Mouse (Mus musculus) frontal cortex, adult (tissue): Measurements from ENCODE around the gene Ramac.

Experiments
- ATAC-seq: cut with Nextera tagmentation; 2 replicates; pipeline ENCODE4 v1.9.2; 2017; ENCODE audit warnings: mild to moderate bottlenecking, moderate library complexity, mixed read lengths; ENCODE audit not compliant: low TSS enrichment

Gene Ramac

GRCm38 (mm10) chr7:81762180-81763109 lies at the start of gene Ramac:
Gene Ramac, plus strand, starts transcription at chr7:81762925.
- peak; percentile 97 for ATAC-seq

DNA sequence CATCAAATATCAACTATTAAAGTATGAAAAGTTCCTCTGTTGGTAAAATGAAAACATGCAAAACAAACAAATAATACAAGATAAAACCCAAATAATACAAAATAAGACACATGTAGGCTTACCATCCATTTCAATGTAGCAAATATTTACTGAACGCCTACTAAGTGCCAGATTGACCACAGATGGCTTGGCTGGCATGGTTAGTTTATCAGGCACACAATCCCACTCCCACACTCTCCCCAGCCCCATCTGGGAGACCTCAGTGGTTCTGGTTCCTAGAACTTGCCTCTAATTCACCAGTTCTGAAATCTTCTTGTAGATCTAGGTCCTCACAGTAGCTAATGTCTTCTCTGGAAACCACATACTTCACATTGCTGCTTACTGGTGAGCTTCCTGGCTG lies 44.1 kb upstream of the Ramac start:
- no peak for ATAC-seq

DNA sequence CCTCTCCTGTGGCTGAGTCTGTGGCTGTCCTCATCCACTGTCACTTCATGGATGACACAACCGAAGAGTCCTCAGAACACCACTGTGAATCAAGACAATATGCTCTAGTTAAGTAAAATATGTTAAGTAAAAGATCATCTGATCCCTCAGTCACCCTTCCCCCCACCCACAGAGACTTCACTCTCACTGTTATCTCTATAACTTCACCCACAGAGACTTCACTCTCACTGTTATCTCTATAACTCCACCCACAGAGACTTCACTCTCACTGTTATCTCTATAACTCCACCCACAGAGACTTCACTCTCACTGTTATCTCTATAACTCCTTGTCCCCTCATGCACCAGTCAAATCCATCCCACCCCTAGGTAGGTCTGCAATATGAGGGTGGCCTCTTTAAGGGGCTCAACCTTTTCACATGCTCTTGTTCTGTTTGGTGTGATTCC lies 43.5 kb upstream of the Ramac start:
- no peak for ATAC-seq

- ATAC-seq: 0 out of 2 replicates have a peak, but pooled peaks have one; percentile 20
These were observed 41.5 kb upstream of the Ramac start for GRCm38 (mm10) chr7:81721271-81721670.

GRCm38 (mm10) chr7:81723851-81724250 lies 38.9 kb upstream of the Ramac start:
- peak; percentile 41; the same call in 1 of the 2 replicates for ATAC-seq

DNA sequence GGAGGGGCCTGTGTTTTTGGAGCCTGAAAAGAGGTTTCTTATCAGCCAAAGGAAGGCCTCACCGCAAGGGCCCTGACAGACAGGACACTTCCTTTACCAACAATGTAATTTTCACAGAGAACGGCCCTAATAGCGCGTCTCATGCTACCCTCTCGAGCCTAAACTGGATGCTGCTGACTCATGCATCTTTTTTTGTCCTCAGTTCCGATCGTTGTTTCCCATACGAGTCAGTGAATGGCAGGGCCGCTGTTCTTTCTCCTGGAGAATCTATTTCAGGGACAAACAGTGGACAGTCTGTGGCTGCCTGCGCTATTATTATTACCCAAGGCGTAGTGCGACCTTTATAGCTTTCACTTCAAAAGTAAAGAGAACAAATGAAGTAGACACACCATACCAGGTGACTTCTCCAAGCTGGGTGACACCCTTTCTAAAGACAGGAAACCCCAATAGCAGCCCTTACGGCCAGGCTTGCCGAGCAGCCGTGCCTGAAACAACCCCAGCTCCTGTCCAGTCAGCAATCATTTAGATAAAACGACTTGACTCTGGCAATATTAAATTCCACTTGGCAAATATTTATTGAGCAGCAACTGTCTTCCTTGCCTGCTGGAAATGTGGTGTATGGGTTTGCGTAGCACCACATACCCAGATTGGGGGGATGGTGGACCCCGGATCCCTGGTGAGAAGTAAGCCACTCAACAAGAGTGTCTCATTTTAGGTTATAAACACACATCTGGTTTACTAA lies 36.6 kb upstream of the Ramac start:
- ATAC-seq: 0 out of 2 replicates have a peak, but pooled peaks have one; percentile 46

- ATAC-seq: no peak
These were observed 36.1 kb upstream of the Ramac start for GRCm38 (mm10) chr7:81726728-81727005.

GRCm38 (mm10) chr7:81727716-81728115 lies 35.0 kb upstream of the Ramac start:
- no peak for ATAC-seq

DNA sequence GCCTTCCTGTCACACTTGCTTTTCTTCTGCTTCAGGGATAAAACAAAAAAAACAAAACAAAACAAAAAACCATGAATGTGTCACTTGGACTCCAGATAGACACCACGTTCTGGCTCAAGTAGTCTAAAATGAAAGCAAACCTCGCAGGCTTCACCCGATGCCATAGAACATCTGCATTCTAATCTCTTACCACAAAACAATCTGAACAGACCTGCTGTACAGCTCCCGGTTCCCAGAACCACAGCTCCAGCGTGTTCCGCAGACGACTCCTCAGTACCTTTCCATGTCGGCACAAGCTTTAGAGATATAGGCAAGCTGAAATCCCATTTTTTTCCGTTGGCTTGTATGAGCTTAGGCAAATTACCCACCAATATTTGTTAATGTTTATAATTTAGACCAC lies 32.9 kb upstream of the Ramac start:
- no peak for ATAC-seq

GRCm38 (mm10) chr7:81731181-81731651 lies 31.5 kb upstream of the Ramac start:
- peak; percentile 86 for ATAC-seq

DNA sequence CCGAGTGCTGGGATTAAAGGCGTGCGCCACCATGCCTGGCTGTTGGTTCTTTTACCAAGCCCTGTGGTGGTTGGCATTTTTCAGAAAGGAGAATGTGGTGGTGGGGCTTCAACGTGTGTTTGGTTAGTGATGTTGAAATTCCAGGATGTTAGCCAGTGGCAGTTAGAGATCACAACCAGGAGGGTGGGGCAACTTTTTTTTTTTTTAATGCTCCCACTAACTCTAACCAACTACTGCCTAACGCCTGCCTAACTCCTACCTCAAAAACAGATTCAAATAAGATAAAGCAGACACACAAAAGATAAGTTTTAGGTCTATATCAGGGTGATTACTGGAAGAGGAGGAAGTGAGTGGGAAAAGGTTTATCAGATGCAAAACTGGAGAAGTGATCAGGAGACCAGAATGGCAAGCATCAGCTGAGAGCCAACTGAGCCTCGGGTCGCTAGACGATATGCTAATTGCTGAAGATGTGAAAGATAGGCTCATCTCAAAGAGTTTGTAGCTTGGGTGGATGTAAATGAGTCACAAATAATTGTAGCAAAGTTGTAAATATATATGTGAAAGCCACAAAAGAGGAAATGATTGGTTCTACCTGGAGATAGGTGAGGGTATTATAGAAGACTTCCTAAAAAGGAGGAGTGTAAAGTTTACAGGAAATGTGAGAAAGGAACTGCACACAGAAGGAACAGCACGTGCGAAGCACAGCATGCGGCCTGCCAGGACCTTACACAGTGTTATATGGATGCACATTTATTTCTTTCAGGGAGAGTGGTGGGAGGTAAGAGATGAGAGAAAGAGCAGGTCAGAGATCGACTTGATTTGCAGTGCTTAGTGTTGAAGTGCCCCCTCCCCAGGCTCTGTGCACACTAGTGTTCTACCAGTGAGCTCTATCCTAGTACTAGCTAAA lies 30.3 kb upstream of the Ramac start:
- ATAC-seq: no peak

DNA sequence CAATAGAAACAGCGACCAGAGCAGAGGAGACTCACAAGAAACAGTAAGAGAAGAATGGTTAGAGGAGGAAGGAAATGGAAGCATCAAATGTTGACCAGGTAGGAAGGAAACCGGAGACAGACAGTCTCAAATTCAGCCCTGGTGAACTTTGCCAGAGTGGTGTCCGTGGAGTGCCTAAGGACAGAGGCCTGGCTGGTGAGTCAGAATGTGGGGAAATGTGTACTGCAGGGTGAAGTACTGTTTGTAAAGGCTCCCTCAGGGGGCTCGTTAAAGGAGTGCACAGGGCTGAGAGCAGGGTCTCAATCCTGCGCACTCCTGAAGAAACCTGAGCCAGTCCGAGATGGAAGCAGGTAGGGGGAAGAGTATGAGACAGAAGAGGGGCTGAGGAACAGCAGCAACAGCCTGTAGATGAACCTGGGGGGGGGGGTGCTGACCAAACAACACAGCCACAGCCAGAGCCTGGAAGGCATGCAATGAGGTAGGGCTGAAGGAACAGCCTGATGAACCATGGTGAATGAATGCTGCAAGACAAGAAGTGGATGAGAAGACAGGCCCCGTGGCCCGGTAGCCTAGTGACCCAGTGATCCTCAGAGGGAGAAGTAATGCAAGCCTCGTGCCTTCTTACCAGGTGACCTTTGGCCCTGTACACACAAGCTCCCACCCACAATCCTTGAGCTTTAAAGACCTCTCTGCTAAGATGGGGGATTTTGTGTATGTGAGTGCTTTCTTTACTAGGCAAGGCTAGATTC lies 27.3 kb upstream of the Ramac start:
- no peak for ATAC-seq

- ATAC-seq: no peak
These were observed 23.9 kb upstream of the Ramac start for GRCm38 (mm10) chr7:81738720-81739385.

DNA sequence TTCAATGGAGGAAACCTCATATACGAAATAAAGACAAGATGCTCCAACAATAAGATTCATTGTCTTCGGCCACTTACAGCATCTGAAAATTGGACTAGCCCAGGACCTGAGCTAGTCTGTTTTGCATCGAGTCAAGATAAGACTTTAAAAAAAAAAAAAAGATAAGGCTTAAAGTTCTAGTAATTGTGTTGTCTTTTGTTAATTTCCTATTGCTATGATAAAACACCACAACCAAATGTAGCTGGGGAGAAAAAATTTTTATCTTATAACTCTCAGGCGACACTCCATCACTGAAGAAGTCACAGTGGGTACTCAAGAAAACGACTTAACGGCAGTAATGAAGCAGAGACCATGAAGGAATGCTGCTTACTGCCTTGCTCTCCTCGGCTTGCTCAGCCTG lies 22.7 kb upstream of the Ramac start:
- ATAC-seq: no peak

DNA sequence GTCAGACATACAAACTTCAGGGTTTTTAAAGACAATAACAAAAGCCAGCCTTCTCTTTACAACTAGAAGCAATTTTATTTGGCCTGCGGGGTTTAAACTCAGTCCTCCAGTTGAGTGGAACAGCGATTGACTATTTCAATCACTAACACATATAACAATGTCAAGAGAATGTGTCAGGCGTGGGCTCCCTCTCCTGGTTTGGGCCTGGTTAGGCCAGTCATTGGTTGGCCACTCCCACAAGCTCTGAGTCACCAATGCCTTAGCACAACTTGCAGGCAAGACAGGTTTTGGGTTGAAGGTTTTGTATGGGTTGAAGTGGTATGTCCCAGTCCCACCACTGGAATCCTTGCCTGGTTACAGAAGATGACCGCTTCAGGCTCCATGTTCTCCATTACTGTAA lies 18.6 kb upstream of the Ramac start:
- ATAC-seq: no peak

GRCm38 (mm10) chr7:81747956-81748355 lies 14.8 kb upstream of the Ramac start:
- no peak for ATAC-seq

GRCm38 (mm10) chr7:81763110-81763845 lies 553 bp downstream of the Ramac start:
- peak; percentile 44 for ATAC-seq

GRCm38 (mm10) chr7:81772786-81773539 lies 10.2 kb downstream of the Ramac start:
- peak; percentile 45; the same call in 1 of the 2 replicates for ATAC-seq

DNA sequence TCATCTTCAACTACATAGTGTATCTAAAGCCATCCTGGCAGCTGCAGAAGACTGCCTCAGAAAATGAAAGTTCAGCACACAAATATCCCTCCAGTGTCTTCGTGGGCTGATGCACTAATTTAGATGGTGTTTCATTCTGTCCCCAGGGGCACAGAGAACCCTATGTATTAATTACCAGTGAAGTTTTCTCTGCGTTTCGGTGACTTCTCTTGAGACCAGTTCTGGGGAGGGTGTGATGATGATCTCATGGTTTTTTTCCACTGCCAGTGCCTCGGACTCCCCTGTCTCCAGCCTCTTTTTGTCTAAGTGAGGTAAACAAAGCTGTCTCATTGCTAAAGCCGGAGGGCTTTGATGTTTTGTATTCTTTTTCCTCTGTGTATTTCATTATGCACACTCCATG lies 12.6 kb downstream of the Ramac start:
- ATAC-seq: peak; percentile 31; the same call in 1 of the 2 replicates
